Mouse (Mus musculus): ENCODE results near the gene Col26a1. TPM values are rescaled to one million over a fixed set of nuclear protein-coding genes. Genes with fewer than 3 reads are reported as not detected.
"Not testable (repeated sequence)": the region's sequence is repeated elsewhere in the genome, so short reads cannot be mapped to it uniquely, and the experiment has no call there.

Col26a1 gene
- total RNA-seq, 2 experiments from 2014 or later, result 0.76 to 1.1 TPM

DNA sequence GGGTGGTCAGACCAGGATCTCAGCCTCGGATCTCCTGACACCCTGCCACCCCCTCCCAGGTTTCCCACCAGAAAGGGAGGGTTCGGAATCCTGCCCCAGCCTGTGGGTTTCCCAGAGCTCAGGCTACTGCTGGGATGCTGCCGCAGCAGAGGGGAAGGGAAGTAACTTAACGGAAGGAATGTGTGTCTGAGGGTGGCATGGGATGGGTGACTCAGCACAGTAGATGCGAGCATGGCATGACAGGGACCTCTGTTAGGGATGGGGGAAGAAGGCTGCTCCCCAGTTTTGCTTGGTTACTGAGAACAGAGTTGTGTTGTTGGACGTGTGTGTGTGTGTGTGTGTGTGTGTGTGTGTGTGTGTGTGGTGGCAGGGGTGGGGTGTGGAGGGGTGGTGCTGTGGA lies 122.7 kb downstream of the Col26a1 start:
- intact Hi-C loops (cut with DNase I), result no loop called here
- DNase-seq, result no peak

DNA sequence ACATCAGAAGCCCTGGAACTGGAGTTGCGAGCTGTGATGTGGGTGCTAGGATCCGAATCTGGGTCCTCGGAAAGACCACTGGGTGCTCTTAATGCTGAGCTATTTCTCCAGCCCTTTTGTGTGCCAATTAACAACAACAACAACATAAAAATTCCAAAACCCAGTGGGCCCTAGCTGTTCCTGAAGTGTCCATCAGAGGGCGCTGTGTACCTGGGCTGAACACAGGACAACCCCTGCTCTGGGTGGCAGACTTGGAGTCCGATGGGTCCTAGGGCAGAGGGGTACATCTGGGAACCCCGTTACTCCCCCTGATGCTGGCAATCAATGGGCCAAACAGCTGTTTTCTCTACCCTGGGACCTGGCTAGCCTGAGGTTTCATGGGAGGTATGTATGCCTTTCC lies 123.2 kb downstream of the Col26a1 start:
- intact Hi-C loops (cut with DNase I), result loop anchor here (5.0 kb wide), 2 partner anchors 97 to 557 kb away; no protein-coding TSS in a partner anchor
- DNase-seq, result no peak

GRCm38 (mm10) chr5:136755696-136756095 lies 127.3 kb downstream of the Col26a1 start:
- intact Hi-C loops (cut with DNase I), result loop anchor here (2.0 to 5.0 kb wide), 3 partner anchors 93 to 553 kb away; no protein-coding TSS in a partner anchor
- peak; percentile 52 to 70 for DNase-seq

- intact Hi-C loops (cut with DNase I), result loop anchor here (2.0 kb wide), 1 partner anchor 495 kb away; no protein-coding TSS in a partner anchor
- peak; percentile 6 to 13 for DNase-seq
Observed at GRCm38 (mm10) chr5:136754053-136754591, 128.9 kb downstream of the Col26a1 start.

DNA sequence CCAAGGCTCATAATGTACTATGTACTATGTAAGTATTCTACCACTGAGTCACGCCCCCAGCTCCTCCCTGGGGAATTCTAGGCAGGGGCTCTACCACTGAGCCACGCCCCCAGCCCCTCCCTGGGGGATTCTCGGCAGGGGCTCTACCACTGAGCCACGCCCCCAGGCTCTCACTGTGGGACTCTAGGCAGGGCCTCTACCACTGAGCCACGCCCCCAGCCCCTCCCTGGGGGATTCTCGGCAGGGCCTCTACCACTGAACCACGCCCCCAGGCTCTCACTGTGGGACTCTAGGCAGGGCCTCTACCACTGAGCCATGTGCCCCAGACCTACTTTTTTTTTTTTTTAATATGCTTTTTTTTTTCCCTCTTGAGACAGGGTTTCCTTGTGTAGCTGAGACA lies 129.8 kb downstream of the Col26a1 start:
- DNase-seq; intact Hi-C loops (cut with DNase I): not testable (repeated sequence)

- intact Hi-C loops (cut with DNase I), result no loop called here
Observed at GRCm38 (mm10) chr5:136752104-136752503, 130.9 kb downstream of the Col26a1 start.

DNA sequence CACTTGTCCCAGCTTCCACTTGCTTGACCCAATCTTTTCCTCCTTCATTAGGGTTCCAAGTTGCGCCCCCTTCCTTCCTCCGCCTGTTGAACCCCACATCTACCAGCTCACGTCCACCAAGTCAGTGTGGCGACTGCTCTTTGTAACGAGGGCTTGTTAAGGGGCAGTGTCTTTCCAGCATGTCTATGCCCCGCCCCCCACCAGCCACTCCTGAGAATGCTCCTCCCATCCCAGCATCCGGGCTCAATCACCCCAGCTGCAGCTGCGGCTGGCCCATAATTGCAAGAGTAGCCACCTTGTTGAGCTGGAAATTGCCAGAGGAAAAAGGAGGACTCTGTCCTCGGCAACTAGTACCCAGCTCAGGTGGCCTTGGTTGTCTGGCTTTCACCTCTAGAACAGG lies 136.4 kb downstream of the Col26a1 start:
- intact Hi-C loops (cut with DNase I), result no loop called here
- DNase-seq, result no peak

More at GRCm38 (mm10) chr5:136752104-136752503, 130.9 kb downstream of the Col26a1 start:
- DNase-seq, result no peak

DNA sequence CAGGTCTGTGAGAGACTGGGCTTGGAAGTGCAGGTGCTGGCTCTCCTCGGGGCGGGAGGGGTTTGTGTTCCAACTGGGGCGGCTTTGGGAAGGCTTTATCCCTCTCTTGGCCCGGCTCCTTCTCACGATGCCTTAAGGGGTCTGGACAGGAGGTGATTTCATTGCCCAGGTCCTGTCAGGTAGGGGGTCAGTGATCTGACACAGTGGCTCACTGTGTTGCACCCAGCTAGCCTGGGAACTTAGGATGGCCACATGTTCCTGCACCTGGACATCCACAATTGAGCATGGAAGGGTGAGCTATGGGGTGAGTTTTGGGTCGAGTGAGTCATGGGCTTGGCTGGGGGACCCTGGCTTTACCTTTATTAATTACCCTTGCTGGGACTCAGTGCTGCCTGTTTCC lies 144.1 kb downstream of the Col26a1 start:
- no peak for DNase-seq
- intact Hi-C loops (cut with DNase I), result no loop called here

DNA sequence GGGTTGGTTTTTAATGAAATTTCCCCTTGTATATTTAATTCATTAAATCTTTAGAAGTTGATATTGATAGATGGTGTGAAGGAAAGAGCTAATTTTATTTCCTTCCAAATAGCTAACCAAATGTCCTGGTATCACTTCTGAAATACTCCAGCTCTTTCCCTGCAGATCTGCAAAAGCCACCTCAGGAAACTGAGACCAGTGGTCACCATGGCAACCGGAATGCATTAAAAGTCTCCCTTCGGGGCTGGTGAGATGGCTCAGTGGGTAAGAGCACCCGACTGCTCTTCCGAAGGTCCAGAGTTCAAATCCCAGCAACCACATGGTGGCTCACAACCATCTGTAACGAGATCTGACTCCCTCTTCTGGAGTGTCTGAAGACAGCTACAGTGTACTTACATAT lies 156.7 kb downstream of the Col26a1 start:
- intact Hi-C loops (cut with DNase I); DNase-seq: not testable (repeated sequence)

GRCm38 (mm10) chr5:136721596-136721995 lies 161.4 kb downstream of the Col26a1 start:
- intact Hi-C loops (cut with DNase I), result no loop called here
- DNase-seq, result no peak

DNA sequence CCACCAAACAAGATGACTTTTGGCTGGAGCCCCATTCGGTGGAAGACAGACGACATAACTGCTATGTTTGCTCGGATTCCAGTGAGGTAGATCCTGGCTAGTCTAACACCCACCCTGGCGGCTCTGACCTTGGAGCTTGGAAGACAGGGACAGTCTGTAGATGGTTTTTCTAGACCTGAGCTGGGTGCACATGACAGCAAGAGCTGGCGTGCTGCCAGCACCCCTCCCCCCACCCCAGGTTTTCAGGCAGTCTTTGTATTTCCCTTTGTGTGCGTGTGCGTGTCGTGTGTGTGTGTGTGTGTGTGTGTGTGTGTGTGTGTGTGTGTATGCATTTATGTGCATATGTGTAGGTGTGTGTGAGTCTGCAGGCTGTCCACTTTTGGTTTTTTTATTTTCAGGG lies 164.4 kb downstream of the Col26a1 start:
- DNase-seq, result no peak
- intact Hi-C loops (cut with DNase I), result no loop called here

- intact Hi-C loops (cut with DNase I), result no loop called here
- DNase-seq, result no peak
Observed at GRCm38 (mm10) chr5:136717573-136717854, 165.5 kb downstream of the Col26a1 start.

- DNase-seq, result no peak
- intact Hi-C loops (cut with DNase I), result no loop called here
Observed at GRCm38 (mm10) chr5:136716696-136717572, 166.1 kb downstream of the Col26a1 start.

GRCm38 (mm10) chr5:136714879-136715278 lies 168.1 kb downstream of the Col26a1 start:
- DNase-seq, result peak in 1 of 2 experiments; percentile 26
- intact Hi-C loops (cut with DNase I), result no loop called here

- DNase-seq, result no peak
- intact Hi-C loops (cut with DNase I), result no loop called here
Observed at GRCm38 (mm10) chr5:136714232-136714875, 168.7 kb downstream of the Col26a1 start.

GRCm38 (mm10) chr5:136710742-136711141 lies 172.3 kb downstream of the Col26a1 start:
- intact Hi-C loops (cut with DNase I), result no loop called here
- no peak for DNase-seq

DNA sequence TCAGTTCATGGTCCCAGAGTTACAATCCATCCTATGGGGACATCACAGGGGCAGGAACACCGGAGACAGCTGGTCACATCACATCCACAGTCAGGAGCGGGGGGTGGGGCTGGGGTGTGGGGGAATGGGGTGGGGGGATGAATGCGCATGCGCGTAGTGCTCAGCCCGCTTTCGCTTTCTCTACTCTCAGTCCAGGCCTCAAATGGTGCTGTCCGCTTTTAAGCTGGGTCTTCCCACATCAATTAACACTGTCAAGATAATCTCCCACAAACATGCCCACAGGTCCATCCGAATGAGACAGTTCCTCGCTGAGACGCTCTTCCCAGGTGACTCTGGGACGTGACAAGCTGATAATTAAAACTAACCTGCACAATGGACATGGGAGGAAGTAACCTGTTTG lies 174.9 kb downstream of the Col26a1 start:
- intact Hi-C loops (cut with DNase I), result loop anchor here (5.0 kb wide), 1 partner anchor 506 kb away; no protein-coding TSS in a partner anchor
- DNase-seq, result no peak

DNA sequence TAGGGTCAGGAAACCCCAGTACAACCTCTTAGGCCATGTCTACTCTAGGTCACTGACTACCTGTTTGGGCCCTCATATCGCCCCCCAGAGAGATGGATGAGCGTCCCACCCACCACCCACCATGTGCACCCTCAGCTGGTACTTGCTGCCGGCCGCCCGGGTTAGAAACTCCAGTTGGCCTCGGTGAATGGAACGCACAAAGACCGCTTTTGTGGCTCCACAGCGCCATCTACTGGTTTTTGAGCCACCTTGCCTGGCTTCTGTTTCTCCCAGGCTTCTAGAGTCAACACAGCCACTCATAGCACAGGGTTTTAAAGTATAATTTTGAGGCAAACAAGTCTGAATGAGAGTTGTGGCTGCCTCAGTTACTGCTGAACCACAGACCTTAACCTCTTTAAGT lies 176.2 kb downstream of the Col26a1 start:
- intact Hi-C loops (cut with DNase I), result loop anchor here (2.0 to 5.0 kb wide), 3 partner anchors 426 to 505 kb away; no protein-coding TSS in a partner anchor

GRCm38 (mm10) chr5:136705532-136705931 lies 177.5 kb downstream of the Col26a1 start:
- intact Hi-C loops (cut with DNase I), result loop anchor here (5.0 kb wide), 1 partner anchor 503 kb away; no protein-coding TSS in a partner anchor
- DNase-seq, result no peak

More for the DNA sequence above, 176.2 kb downstream of the Col26a1 start:
- peak; percentile 71 to 73 for DNase-seq

GRCm38 (mm10) chr5:136704151-136704550 lies 178.9 kb downstream of the Col26a1 start:
- no peak for DNase-seq
- intact Hi-C loops (cut with DNase I), result no loop called here

GRCm38 (mm10) chr5:136703751-136704150 lies 179.3 kb downstream of the Col26a1 start:
- DNase-seq, result peak; percentile 67 to 87
- intact Hi-C loops (cut with DNase I), result no loop called here
